Mouse (Mus musculus): Measurements from ENCODE around the gene Elavl4.

- no peak for TF ChIP-seq CTCF (IDR thresholded peaks at IDR 0.05; ENCODE audit: borderline replicate concordance, insufficient read depth, low read depth, low read length)
- TF ChIP-seq POLR2A (IDR thresholded peaks at IDR 0.05; ENCODE audit: borderline replicate concordance, insufficient read depth, low read length) = no peak
These were observed 186.5 kb downstream of the Elavl4 start for GRCm38 (mm10) chr4:110165217-110165616.

All from cerebellum, adult 2 months (tissue).